Mouse (Mus musculus): ENCODE results near the gene Smchd1.
"Not testable (repeated sequence)": the region's sequence is repeated elsewhere in the genome, so short reads cannot be mapped to it uniquely, and the experiment has no call there.

Smchd1 gene

DNA sequence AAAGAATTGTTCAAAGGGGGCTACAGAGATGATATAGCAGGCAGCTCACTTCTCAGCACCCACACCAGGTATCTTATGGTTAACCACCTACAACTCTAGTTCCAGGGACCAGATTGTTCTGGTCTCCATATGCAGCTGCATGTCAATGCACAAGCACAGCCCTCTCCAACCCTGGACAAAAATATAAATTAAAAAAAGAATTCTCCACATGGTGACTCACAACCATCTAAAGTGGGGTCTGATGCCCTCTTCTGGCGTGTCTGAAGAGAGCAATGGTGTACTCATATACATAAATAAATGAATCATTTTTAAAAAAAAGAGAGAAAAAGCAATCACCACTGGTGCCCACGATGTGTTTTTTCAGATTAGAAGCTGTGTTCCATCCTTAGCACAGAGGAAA, 30.4 kb downstream of the Smchd1 start:
- no peak for DNase-seq

GRCm38 (mm10) chr17:71444126-71444525, 31.0 kb downstream of the Smchd1 start:
- DNase-seq: no peak

DNA sequence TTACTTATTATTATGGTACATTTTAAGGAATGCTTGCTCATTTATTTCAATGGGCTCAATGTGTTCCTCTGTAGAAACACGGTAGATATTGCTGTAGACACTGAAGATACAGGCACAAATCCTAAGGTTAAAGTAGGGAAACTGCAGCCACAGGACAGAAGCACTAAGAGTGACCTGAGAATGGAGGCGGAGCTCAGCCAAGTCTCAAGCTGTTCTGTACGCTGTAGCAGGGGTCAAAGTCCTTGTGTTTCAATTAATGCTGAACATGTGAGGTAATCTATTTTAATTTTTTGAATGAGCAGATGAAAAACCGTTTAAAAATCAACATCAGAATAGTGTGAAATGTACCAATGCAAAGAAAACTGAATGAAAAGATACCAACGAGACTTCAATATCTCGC, 31.9 kb downstream of the Smchd1 start:
- DNase-seq: no peak

DNA sequence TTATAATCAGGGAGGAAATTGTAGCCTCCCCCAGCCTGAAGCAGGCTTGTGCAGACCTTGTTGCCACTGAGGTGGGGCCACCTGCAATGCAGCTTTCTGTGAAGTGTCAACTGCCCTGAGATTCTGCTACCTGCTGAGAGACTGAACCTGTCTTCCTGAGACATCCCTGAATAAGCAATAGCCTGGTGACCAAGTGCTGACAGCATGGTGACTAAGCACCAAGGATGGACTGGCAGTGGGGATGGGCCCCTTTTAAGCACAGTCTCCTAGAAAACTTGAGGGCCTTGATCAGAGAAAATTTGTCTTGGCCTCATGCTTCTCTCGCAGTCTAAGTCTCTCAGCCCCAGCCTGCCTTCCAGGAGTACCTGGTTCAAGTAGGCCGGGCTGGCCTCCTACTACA, 52.6 kb downstream of the Smchd1 start:
- DNase-seq: not testable (repeated sequence)

- DNase-seq: not testable (repeated sequence)
Measured at GRCm38 (mm10) chr17:71419448-71419847, 55.7 kb downstream of the Smchd1 start.

- no peak for DNase-seq
Measured at GRCm38 (mm10) chr17:71417008-71417407, 58.1 kb downstream of the Smchd1 start.

- DNase-seq: no peak
Measured at GRCm38 (mm10) chr17:71387401-71387800, 87.7 kb downstream of the Smchd1 start.

DNA sequence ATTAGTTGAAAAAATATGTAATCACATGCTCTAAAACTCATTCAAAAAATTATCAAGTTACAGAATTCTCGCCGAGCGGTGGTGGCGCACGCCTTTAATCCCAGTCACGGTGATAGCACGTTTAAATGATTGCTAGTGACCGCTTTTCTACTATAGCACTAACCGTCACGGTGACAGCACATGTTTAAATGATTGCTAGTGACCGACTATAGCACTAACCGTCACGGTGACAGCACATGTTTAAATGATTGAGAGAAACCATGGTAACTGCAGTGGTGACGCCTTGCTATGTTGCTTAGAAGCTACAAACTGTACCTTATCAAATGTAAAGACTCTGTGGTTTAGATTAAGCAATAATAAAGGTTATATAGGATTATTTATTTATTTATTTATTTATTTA, 94.8 kb downstream of the Smchd1 start:
- no peak for DNase-seq

GRCm38 (mm10) chr17:71377901-71378300, 97.2 kb downstream of the Smchd1 start:
- DNase-seq: no peak

- DNase-seq: peak; percentile 44
Measured at GRCm38 (mm10) chr17:71355526-71355925, 119.6 kb downstream of the Smchd1 start.

GRCm38 (mm10) chr17:71354205-71354604, 120.9 kb downstream of the Smchd1 start:
- DNase-seq: peak; percentile 58

- DNase-seq: no peak
Measured at GRCm38 (mm10) chr17:71348188-71348587, 127.0 kb downstream of the Smchd1 start.

DNA sequence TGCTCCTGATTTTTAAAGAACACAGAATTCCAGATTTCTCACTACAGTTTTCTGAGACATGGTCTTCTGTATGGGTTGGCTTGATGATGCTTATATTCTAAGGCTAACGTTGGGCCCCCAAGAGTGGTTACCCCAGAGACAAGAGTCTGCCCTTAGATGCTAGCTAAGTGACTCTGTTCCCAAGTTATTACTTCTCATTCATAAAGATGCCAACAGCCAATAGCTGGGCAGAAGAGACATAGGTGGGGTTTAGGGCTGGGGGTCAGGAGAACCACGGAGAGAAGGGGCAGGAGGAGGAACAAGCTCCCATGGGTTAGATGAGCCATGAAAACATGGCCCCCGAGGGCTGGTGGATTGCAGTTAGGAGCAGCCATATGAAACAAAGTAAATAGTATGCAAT, 133.1 kb downstream of the Smchd1 start:
- peak; percentile 68 for DNase-seq

GRCm38 (mm10) chr17:71338627-71339026, 136.5 kb downstream of the Smchd1 start:
- no peak for DNase-seq

DNA sequence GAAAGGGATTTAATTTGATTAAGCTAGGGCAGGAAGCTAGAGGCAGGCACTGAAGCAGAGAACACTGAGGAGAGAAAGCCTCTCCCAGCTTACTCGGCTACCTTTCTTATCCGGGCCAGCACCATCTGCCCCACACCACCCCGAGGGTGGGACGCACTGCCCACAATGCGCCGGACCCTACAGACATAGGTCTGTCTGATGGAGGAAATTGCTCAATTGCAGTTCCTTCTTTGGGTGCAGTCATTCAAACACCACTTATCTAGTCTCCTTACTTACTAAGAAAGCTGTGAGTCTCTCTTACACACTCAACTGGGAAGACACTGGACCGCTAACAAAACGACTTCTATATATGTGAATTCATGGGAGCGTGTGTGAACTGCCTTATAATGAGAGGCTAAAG, 137.6 kb downstream of the Smchd1 start:
- DNase-seq: peak; percentile 43

GRCm38 (mm10) chr17:71336421-71336820, 138.7 kb downstream of the Smchd1 start:
- peak; percentile 89 for DNase-seq

- peak; percentile 66 for DNase-seq
Measured at GRCm38 (mm10) chr17:71332298-71332697, 142.8 kb downstream of the Smchd1 start.

GRCm38 (mm10) chr17:71320731-71321130, 154.4 kb downstream of the Smchd1 start:
- DNase-seq: peak; percentile 56

- no peak for DNase-seq
Measured at GRCm38 (mm10) chr17:71319361-71319760, 155.8 kb downstream of the Smchd1 start.

DNA sequence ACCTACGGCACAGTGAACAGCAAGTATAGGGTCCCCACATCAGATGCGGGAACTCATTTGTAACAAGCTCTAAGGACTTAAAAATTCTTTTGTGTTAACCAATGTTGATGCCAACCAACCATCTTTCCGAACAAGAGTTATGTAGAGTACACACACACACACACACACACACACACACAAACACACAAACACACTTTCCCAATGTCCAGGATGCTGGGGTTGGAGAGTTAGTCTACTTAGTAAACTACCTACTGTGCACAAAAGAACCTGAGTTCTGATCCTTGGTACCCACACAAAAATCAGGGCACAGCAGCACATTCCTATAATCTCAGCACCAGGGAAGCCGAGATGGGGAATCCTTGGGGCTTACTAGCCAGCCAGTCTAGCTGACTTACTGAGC, 157.6 kb downstream of the Smchd1 start:
- DNase-seq: no peak

GRCm38 (mm10) chr17:71314315-71314714, 160.8 kb downstream of the Smchd1 start:
- DNase-seq: peak; percentile 57

GRCm38 (mm10) chr17:71311340-71312171, 163.6 kb downstream of the Smchd1 start, which contains the start of gene Emilin2:
Gene Emilin2, minus strand, starts transcription at chr17:71311978.
- DNase-seq: no peak

DNA sequence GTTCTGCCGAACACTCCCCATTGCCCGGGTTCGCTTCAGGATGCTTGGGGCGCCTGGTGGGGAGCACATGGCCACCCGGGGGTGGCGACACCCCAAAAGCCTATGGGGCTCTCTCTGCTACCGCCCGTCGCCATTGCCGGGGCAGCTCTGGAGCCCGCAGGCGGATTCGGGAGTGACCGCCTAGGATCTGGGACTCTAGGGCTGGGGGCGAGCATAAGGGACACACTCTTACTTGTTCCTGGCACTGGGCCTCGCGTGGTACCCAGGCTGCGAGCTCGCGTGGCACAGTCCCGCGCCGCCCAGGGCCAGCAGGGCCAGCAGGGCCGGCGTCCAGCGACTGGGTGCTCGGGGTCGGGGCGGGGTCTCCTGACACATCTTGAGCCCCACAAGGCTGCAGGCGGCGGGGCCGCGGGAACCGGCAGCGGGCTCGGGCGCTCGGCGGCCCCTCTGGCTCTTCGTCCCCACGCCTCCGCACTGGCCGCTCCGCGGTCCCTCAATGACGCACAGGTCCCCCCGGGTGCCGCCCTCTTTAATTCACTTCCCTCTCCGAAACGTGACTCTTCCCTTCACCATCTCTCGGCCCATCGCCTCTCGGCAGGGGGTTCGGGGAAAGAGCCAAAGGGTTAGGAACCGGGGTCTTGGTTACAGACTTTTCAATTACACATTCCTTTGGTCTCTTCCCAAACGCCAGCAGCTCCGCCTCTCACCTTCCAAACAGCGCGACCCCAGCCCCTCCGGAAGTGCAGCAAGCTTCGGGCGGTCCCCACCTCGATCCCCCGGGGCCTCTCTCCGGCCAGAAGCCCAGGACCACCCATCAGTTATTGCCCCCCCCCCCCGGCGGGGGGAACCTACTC, 164.4 kb downstream of the Smchd1 start:
- peak; percentile 97 for DNase-seq
